Mouse (Mus musculus) stomach, embryonic 14.5 days (tissue): ENCODE results near the gene Prdm9. TPM values are rescaled to one million over a fixed set of nuclear protein-coding genes. Genes with fewer than 3 reads are reported as not detected.

ENCODE experiments used
- ATAC-seq: fragments of 200-750 bp; cut with Nextera tagmentation; 2 replicates; pipeline ENCODE4 v1.8.0; 2017; ENCODE audit warnings: low read depth, moderate TSS enrichment; ENCODE audit not compliant: insufficient number of reproducible peaks, insufficient read depth, low FRiP score
- H3K27ac ChIP-seq: fragments of 300-500 bp; sonication (generic); 2 replicates; pipeline ENCODE4 v1.5.1; 2014; ENCODE audit warnings: mild to moderate bottlenecking, low read length, moderate library complexity, mixed read lengths
- H3K27me3 ChIP-seq: fragments of 300-500 bp; sonication (generic); 2 replicates; pipeline ENCODE4 v1.6.1; 2014; ENCODE audit warnings: low read length, control low read depth, mixed read lengths; ENCODE audit not compliant: control insufficient read depth, insufficient read depth
- H3K36me3 ChIP-seq: fragments of 300-500 bp; sonication (generic); 2 replicates; pipeline ENCODE4 v1.6.1; 2014; ENCODE audit warnings: mild to moderate bottlenecking, control low read depth, low read length, moderate library complexity, mixed read lengths; ENCODE audit not compliant: control insufficient read depth, insufficient read depth
- H3K4me1 ChIP-seq: fragments of 300-500 bp; sonication (generic); 2 replicates; pipeline ENCODE4 v1.6.1; 2014; ENCODE audit warnings: low read length, control low read depth, mixed read lengths; ENCODE audit not compliant: control insufficient read depth, insufficient read depth
- H3K4me2 ChIP-seq: fragments of 300-500 bp; sonication (generic); replicated peaks from 2 replicates; pipeline ENCODE4 v1.6.1; 2014; ENCODE audit warnings: low read depth, low read length, control low read depth
- H3K4me3 ChIP-seq: fragments of 300-500 bp; sonication (generic); 2 replicates; pipeline ENCODE4 v1.5.1; 2014; ENCODE audit warnings: low read depth, low read length, control low read depth
- H3K9ac ChIP-seq: fragments of 300-500 bp; sonication (generic); replicated peaks from 2 replicates; pipeline ENCODE4 v1.6.1; 2014; ENCODE audit warnings: low read depth, mild to moderate bottlenecking, control low read depth, low read length, moderate library complexity, mixed read lengths
- H3K9me3 ChIP-seq: fragments of 300-500 bp; sonication (generic); 2 replicates; pipeline ENCODE4 v1.6.1; 2016; ENCODE audit warnings: low read depth, low read length, control low read depth; ENCODE audit not compliant: control insufficient read depth
- WGBS: fragments of 180-500 bp; shearing (Covaris S2); extraction: QIAGEN DNeasy Blood & Tissue Kit; methylation state at CpG from one replicate; pipeline ENCODE4 v1.1.7; 2014; 5-methylcytosine and 5-hydroxymethylcytosine counted together
- polyA plus RNA-seq: library from polyadenylated mRNA; unstranded; fragments of >200 nt; fragmentation: Nextera tagmentation; extraction: Ambion mirVana; gene quantifications from 2 replicates; pipeline ENCODE4 v1.2.1, GENCODE M21; 2014

Gene Prdm9
- polyA plus RNA-seq, result 0.93 and 1.4 TPM in 2 replicates

DNA sequence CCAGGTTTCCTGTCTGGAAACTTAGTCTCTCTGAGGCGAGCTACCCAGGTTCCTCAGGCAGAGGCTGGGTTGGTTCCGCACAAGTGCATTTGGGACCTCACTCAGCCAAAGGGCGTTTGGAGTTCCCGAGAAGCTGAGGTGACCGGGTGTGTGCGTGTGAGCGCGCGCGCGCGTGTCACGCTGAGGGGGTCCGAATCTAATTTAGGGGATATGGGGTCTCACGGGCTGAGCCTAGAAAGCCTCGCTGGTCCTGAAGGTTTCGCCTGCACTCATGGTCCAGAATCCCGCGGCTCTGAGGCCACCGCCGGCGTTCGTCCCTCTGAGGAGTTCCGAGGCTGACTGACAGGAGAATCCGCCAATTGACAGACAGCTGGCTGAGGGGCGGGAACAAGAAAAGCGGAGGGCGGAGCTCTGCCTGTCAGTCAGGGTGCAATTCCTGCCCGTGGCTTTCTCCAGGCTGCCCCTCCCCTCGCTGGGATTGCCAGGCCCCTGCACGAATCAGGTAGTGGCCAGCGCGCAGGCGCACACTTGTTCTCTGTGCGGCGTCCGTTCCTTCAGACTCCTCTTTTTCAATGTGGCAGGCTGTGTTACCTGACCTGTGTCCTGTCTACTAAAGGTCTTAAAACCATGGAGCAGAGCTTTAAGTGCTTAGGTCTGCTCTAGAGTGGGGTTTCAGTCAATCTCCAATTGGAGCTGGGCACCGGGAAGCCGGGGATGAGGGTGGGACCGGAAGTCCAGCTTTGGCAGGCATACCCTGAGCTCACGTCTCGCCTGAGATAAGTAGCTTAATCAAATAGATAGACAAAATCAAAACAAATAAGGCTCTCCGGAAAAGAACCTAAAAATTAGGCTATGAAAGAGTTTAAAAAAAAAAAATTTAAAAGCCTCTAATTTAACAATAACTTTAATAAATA is at the start of gene Prdm9:
Prdm9 (minus strand) TSS at position 341 of the 914 bp plus-strand sequence.
- H3K36me3 ChIP-seq, result no peaks in the 10 kb centered on the region
- WGBS, result under 1% methylated on average over 43 of the region's 43 CpGs
- peak within 1 kb of the TSS; percentile 89 for H3K27ac ChIP-seq

DNA sequence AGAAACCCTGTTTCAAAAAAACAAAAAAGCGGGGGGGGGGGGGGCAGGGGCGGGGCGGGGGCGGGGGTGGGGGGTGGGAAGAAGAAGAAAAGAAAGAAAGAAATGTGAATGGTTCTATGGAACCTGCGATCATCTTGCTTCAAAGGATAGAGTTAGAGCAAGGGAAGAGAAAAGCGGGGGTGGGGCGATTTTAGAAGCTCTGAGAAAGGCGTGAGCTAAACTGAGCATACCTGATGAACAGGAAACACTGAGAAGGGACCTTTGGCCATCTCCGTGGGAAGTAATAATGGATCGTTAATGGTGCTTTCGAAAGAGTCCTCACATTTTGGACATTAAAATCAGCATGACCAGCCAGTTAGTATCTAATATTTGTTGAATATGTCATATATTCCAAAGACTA is 35.3 kb upstream of the Prdm9 start:
- H3K36me3 ChIP-seq, result no peaks in the 10 kb centered on the region
- no peak overlapping the region for H3K4me2 ChIP-seq
- H3K4me3 ChIP-seq, result no peak overlapping the region
- no peaks in the 10 kb centered on the region for H3K4me1 ChIP-seq
- H3K27me3 ChIP-seq, result no peaks in the 10 kb centered on the region
- H3K27ac ChIP-seq, result no peak overlapping the region
- no peak for ATAC-seq
- H3K9me3 ChIP-seq, result no peaks in the 10 kb centered on the region
- H3K9ac ChIP-seq, result no peak overlapping the region
- 84% methylated on average over 9 of the region's 11 CpGs for WGBS

More for the DNA sequence above, at the start of gene Prdm9:
- Histone ChIP-seq H3K4me1 (no peaks in the 10 kb centered on the region), H3K4me3 (peak within 1 kb of the TSS; percentile 67), H3K9me3 (no peaks in the 10 kb centered on the region), H3K27me3 (no peaks in the 10 kb centered on the region), H3K4me2 (peak within 1 kb of the TSS; percentile 85), H3K9ac (peak within 1 kb of the TSS; percentile 49)
- ATAC-seq, result peak; percentile 100

DNA sequence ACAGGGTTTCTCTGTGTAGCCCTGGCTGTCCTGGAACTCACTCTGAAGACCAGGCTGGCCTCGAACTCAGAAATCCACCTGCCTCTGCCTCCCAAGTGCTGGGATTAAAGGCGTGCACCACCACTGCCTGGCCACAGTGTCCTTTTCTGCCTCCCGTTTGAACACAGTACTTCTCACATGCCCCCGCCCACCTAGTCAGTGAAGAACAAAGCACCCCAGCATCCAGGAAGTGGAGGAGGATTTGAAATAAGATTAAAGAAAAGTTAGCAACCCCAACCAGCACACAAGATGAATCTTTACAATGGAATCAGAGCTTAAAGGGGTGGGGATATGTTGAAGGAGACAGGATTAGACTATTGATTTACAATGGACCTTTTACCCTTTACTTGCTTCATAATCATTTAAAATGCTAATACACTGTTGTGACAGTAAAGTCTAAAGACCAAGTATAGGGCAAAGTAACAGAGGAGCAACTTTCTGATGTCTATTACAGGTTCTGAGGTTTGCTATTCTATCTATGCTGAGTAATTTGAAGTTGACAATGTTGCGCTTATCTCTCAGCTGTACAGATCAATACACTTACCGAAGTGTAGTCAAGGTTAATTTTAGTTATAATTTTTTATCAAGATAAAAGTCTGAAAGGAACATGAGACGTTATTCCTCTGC is 27.2 kb upstream of the Prdm9 start:
- Histone ChIP-seq H3K36me3 (no peaks in the 10 kb centered on the region), H3K9ac (no peak overlapping the region), H3K4me2 (no peak overlapping the region), H3K27me3 (no peaks in the 10 kb centered on the region), H3K4me3 (no peak overlapping the region), H3K27ac (no peak overlapping the region), H3K4me1 (no peaks in the 10 kb centered on the region), H3K9me3 (no peaks in the 10 kb centered on the region)
- WGBS, result 79% methylated on average over 7 of the region's 7 CpGs
- no peak for ATAC-seq

DNA sequence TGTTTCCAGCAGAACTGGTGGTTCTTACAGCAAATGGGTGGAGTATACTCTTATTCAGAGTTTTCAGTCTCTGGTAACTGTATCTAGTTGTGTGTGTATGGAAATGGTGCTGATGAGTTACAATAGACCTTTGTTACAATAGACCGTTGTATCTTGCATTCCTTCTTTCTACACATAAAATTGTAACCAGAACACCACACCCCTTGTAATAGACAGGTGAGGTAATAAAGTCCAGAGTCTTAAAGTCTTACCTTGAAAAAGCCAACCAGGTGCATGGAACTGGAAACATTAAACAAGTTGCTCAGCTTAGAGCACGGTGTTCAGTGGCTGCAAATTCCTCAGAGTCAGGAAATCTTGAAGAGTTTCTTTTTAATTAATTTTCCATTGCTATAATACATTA is 24.0 kb upstream of the Prdm9 start:
- H3K27ac ChIP-seq, result no peak overlapping the region
- no peak for ATAC-seq
- no peak overlapping the region for H3K9ac ChIP-seq
- H3K36me3 ChIP-seq, result no peaks in the 10 kb centered on the region
- no peaks in the 10 kb centered on the region for H3K9me3 ChIP-seq
- no peak overlapping the region for H3K4me2 ChIP-seq
- 71% methylated on average over 2 of the region's 2 CpGs for WGBS
- no peaks in the 10 kb centered on the region for H3K27me3 ChIP-seq
- no peaks in the 10 kb centered on the region for H3K4me1 ChIP-seq
- H3K4me3 ChIP-seq, result no peak overlapping the region

DNA sequence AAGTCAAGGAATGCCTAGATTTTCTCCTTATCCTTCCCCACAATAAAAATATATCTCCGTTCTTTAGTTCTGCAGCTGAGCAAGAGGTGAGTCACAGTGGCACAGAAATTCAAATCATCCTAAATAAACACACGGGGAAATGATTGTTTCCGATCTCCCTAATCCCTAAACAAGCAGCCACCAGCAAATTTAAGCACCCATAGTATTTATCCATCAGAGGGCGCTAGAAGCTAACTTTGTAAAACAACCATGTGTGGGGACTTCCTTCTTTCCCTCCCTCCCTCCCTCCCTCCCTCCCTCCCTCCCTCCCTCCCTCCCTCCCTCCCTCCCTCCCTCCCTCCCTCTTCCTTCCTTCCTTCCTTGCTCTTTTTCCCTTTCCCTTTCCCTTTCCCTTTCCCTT is 21.5 kb upstream of the Prdm9 start:
- Histone ChIP-seq H3K4me2 (no peak overlapping the region), H3K9me3 (no peaks in the 10 kb centered on the region), H3K36me3 (no peaks in the 10 kb centered on the region), H3K27ac (no peak overlapping the region), H3K4me3 (no peak overlapping the region), H3K27me3 (no peaks in the 10 kb centered on the region), H3K4me1 (no peaks in the 10 kb centered on the region), H3K9ac (no peak overlapping the region)
- ATAC-seq, result no peak
- 25% methylated on average over 4 of the region's 4 CpGs for WGBS

DNA sequence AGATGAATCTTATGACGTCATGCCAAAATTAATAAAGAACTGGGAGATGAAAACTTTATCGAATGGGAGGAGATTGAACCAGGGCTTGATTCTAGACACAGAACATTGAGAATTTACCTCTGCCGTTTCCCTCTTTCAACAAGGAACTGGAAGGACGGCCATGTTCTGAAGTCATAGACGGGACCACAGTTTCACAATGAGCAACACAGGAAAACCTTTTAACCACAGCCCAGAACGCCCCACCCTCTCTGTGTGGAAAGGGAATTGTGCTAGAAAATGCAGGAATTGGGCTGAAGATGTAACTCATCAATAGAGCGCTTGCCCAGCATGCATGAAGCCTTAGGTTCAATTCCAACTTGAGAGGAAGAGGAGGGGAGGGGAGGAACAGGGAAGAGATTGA is 18.9 kb upstream of the Prdm9 start:
- no peak overlapping the region for H3K27ac ChIP-seq
- no peak overlapping the region for H3K4me2 ChIP-seq
- H3K36me3 ChIP-seq, result no peaks in the 10 kb centered on the region
- H3K9me3 ChIP-seq, result no peaks in the 10 kb centered on the region
- H3K4me3 ChIP-seq, result no peak overlapping the region
- WGBS, result 83% methylated on average over 7 of the region's 7 CpGs
- H3K27me3 ChIP-seq, result no peaks in the 10 kb centered on the region
- no peak overlapping the region for H3K9ac ChIP-seq
- ATAC-seq, result no peak
- no peaks in the 10 kb centered on the region for H3K4me1 ChIP-seq

DNA sequence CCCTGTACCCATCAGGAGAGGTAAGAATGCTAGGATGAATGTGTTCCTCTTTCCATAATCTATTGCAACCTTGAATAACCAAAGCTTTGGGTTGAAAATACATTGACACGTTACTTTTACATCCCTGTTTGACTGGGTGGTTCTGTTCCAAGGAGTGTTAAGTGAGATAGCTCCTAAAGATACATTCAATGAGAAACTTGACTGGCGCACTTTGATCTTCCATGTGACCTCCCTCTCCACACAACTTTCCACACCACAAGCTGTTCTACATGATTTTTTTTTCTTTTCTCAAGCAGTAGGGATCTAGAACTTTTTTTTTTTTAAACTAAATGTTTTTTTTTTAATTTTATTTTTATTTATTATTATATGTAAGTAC is 15.9 kb upstream of the Prdm9 start:
- Histone ChIP-seq H3K36me3 (no peaks in the 10 kb centered on the region), H3K9me3 (no peaks in the 10 kb centered on the region), H3K27me3 (no peaks in the 10 kb centered on the region), H3K27ac (no peak overlapping the region), H3K4me3 (no peak overlapping the region), H3K4me2 (no peak overlapping the region), H3K9ac (no peak overlapping the region), H3K4me1 (no peaks in the 10 kb centered on the region)
- 86% methylated on average over 2 of the region's 2 CpGs for WGBS
- no peak for ATAC-seq

DNA sequence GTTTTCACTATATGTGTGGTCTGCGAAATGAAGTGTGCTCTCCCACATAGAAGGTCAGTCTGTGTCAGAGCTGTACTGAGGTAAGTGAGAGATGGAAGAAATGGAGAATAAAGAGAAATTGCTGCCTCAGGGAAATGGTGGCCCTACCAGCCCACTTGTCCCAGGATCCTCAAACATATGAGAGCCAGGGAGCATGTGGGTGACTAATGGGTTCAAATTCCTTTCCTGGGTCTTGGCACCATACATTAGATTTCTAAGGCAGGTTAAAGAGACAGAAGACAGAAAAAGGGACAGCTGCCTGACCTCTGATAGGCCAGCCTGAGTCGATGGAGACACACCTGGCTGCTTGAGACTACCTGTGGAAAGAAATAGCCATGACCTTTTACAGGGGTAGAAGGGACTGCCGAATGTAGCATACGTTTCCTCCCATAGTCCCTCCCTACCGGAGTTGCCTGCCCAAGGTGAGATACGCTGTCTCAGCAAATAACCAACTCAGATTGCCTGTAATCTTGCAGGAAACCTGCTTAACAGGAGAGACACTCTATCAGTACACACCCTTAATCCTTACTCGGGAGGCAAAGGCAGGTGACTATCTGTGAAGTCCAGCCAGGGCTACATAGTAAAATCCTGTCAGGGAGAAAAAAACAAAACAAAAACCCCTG is 15.4 kb upstream of the Prdm9 start:
- Histone ChIP-seq H3K4me2 (no peak overlapping the region), H3K27ac (no peak overlapping the region), H3K9me3 (no peaks in the 10 kb centered on the region), H3K4me3 (no peak overlapping the region), H3K4me1 (no peaks in the 10 kb centered on the region), H3K9ac (no peak overlapping the region), H3K36me3 (no peaks in the 10 kb centered on the region), H3K27me3 (no peaks in the 10 kb centered on the region)
- no peak for ATAC-seq
- WGBS, result 65% methylated on average over 7 of the region's 7 CpGs
